Mouse (Mus musculus) MEL (cell line): Measurements from ENCODE around the gene Fat3.

Experiments used
- BHLHE40 ChIP-seq: IDR thresholded peaks from 2 replicates; pipeline ENCODE4 v1.6.1; 2012; ENCODE audit warnings: low read depth, mild to moderate bottlenecking, inconsistent platforms, low read length, improper control_type of control experiment, borderline replicate concordance
- CTCF ChIP-seq, 3 experiments: IDR thresholded peaks in 2 of 3; conservative IDR thresholded peaks in 1 of 3; 2 replicates each; pipeline ENCODE4 v1.5.1; 2011 to 2012; ENCODE audit warnings: low read length in 3 of 3, low read depth in 2 of 3, mild to moderate bottlenecking in 2 of 3, improper control_type of control experiment in 1 of 3, inconsistent platforms in 1 of 3, mixed read lengths in 1 of 3, moderate library complexity in 1 of 3; ENCODE audit not compliant: control insufficient read depth in 1 of 3, insufficient read depth in 1 of 3, poor library complexity in 1 of 3, severe bottlenecking in 1 of 3
- EP300 ChIP-seq, 2 experiments: IDR thresholded peaks; 2 replicates each; pipeline ENCODE4 v1.6.1; 2011; ENCODE audit warnings: improper control_type of control experiment in 2 of 2, low read length in 2 of 2, low read depth in 1 of 2, mild to moderate bottlenecking in 1 of 2
- GATA1 ChIP-seq: IDR thresholded peaks from 2 replicates; pipeline ENCODE4 v1.6.1; 2011; ENCODE audit warnings: low read depth, low read length, improper control_type of control experiment
- KAT2A ChIP-seq: conservative IDR thresholded peaks from 2 replicates; pipeline ENCODE4 v1.6.1; 2012; ENCODE audit warnings: low read depth, low read length, improper control_type of control experiment, inconsistent platforms
- MAFK ChIP-seq: IDR thresholded peaks from 2 replicates; pipeline ENCODE4 v1.6.1; 2011; ENCODE audit warnings: low read depth, mild to moderate bottlenecking, low read length, improper control_type of control experiment, borderline replicate concordance
- MYC ChIP-seq: IDR thresholded peaks from 2 replicates; pipeline ENCODE4 v1.6.1; 2011; ENCODE audit warnings: low read depth, mild to moderate bottlenecking, low read length, improper control_type of control experiment, moderate library complexity
- POLR2A ChIP-seq, 2 experiments: IDR thresholded peaks; 2 replicates each; pipeline ENCODE4 v1.6.1; 2011 to 2012; ENCODE audit warnings: low read length in 2 of 2, mild to moderate bottlenecking in 2 of 2, control low read depth in 1 of 2, improper control_type of control experiment in 1 of 2, low read depth in 1 of 2, moderate library complexity in 1 of 2; ENCODE audit not compliant: control insufficient read depth in 1 of 2, insufficient read depth in 1 of 2, poor library complexity in 1 of 2
- SIN3A ChIP-seq: IDR thresholded peaks from 2 replicates; pipeline ENCODE4 v1.6.1; 2012; ENCODE audit warnings: low read length, improper control_type of control experiment, inconsistent platforms
- TAL1 ChIP-seq: IDR thresholded peaks from 2 replicates; pipeline ENCODE4 v1.6.1; 2012; ENCODE audit warnings: mild to moderate bottlenecking, inconsistent platforms, low read length, moderate library complexity, mixed read lengths
- UBTF ChIP-seq: IDR thresholded peaks from 2 replicates; pipeline ENCODE4 v1.6.1; 2012; ENCODE audit warnings: low read depth, mild to moderate bottlenecking, inconsistent platforms, low read length, improper control_type of control experiment, moderate library complexity, borderline replicate concordance; ENCODE audit not compliant: insufficient read depth
- USF1 ChIP-seq: IDR thresholded peaks from 2 replicates; pipeline ENCODE4 v1.6.1; 2014; ENCODE audit warnings: low read depth, mild to moderate bottlenecking, inconsistent platforms, low read length, improper control_type of control experiment, moderate library complexity
- ZKSCAN1 ChIP-seq: IDR thresholded peaks from 2 replicates; pipeline ENCODE4 v1.6.1; 2012; ENCODE audit warnings: low read depth, mild to moderate bottlenecking, inconsistent platforms, low read length, improper control_type of control experiment, moderate library complexity

DNA sequence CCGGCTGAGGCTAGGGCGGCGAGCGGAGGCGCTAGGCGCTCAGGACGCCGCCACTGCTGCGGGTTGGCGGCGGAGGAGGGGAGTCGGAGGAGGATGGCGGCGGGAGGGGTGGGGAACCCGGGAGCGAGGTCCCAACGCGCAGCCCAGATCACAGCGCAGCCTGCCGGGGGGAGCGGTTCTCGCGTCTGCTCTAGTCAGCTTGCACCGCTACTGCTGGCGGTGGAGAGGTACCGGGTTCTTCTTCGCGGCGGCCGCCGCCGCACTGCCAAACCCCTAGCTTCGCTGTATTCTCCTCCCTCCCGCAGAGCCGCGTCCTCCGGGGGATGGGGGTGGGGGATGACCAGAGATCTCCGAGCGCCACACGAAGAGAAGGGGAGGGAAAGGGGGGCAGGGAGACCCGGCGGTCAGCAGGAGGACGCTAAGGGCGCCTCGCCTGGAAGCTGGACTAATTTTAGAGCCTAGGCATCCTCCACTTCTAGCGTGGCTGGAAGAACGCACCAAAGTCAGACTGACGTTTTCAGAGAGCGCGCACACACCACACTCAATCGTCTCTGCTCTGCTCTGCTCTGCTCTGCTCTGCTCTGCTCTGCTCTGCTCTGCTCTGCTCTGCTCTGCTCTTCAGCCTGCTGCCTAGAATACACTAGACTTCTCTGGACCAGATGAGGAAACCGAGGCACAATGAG, 1.0 kb upstream of the Fat3 start:
- TF ChIP-seq ZKSCAN1 (no peak), MAFK (no peak), SIN3A (no peak), POLR2A (IDR thresholded peaks at IDR 0.05; ENCODE audit: control insufficient read depth in 1 of 2, insufficient read depth in 1 of 2, low read depth in 1 of 2, low read length in 2 of 2, poor library complexity in 1 of 2) (no peak), MYC (no peak), EP300 (IDR thresholded peaks at IDR 0.05; ENCODE audit: low read depth in 1 of 2, low read length in 2 of 2) (no peak), UBTF (no peak), KAT2A (no peak), BHLHE40 (no peak), CTCF (IDR thresholded peaks at IDR 0.05 in 2 of 3, conservative IDR thresholded peaks at IDR 0.05 in 1 of 3; ENCODE audit: control insufficient read depth in 1 of 3, insufficient read depth in 1 of 3, low read depth in 2 of 3, low read length in 3 of 3, poor library complexity in 1 of 3, severe bottlenecking in 1 of 3) (no peak), GATA1 (no peak), USF1 (no peak), TAL1 (no peak)
